Mouse (Mus musculus): ENCODE data around the gene Fbxo42.
A peak's percentile ranks its signal among the peaks of the same experiment; 100 is the strongest.

Fbxo42 gene

DNA sequence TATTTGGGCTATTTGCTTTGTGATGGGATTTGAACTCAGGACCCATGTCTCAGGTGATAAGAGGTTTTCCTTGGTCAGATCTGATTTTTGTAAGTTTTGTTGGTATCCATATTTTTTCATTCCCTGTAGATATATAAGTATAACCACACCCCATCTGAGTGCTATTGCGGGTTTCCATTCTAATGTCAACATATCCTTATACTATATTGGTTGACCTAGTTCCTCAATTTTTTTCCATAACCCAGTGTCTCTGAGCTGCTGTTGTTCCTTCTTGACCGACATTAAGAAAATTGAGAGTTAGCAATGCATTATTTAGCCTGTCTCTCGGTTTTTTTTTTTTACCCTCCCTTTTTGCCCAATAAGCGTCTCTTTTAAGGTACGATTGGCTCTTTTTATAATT is 75.0 kb downstream of the Fbxo42 start:
- DNase-seq, result no peak

GRCm38 (mm10) chr4:141228687-141229086 is 81.0 kb downstream of the Fbxo42 start:
- no peak for DNase-seq

DNA sequence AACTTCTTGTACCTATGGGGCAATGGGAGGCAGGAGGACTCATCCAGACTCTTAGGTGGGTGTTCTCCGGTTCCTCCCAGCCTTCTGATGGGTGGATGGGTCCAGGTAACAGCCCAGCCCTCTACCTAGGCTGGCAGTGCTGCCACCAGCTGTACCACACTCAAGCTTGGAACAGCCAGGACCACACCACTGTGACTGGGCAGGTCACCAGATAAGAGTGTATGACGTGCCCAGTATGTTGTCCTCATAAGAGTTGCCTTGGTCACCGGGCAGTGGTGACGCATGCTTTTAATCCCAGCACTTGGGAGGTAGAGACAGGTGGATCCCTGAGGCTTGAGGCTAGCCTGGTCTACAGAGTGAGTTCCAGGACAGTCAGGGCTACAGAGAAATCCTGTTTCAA is 85.5 kb downstream of the Fbxo42 start:
- DNase-seq, result no peak

DNA sequence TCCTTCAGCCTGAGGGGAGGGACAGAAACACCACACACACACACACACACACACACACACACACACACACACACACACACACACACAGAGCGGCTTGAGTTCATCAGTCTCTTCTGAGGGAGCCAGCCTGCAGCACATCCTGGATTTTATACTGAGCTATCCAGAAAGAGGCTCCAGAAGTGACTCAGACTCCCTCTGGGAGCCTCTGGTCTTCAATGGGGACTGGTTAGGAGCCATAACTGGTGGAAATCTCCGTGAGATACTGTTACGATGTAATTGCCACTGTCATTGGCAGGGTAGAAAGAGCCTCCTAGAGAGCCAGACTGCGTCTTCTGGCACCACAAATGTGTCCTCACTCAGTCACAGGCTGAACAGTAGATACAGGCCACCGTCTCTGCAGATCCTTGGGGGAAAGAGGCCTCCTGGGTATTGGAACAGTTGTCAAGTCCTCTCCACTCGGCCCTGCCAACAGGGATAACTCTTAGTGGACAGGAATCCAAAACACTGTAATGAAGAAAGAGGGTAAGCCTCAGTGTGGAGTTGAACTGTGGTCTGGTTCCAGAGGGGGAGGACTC is 87.9 kb downstream of the Fbxo42 start:
- no peak for DNase-seq

DNA sequence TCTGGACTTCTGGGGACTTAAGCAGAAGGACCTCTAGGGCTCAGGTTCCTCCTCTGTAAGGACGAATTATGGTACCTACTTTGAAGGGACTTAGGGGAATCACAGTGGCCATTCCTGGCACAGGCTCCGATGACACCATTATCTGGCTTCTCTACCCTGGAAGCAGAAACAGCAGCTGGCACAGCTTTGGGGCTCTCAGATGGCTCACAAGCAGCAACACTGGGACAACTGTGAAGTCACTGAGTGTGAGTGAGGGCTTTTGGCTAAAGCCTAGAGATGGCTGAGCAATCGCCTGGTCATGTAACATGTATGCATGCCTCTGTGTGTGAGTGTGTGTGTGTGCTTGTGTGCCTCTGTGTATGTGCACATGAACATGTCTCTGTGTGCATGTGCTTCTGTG is 89.1 kb downstream of the Fbxo42 start:
- no peak for DNase-seq

DNA sequence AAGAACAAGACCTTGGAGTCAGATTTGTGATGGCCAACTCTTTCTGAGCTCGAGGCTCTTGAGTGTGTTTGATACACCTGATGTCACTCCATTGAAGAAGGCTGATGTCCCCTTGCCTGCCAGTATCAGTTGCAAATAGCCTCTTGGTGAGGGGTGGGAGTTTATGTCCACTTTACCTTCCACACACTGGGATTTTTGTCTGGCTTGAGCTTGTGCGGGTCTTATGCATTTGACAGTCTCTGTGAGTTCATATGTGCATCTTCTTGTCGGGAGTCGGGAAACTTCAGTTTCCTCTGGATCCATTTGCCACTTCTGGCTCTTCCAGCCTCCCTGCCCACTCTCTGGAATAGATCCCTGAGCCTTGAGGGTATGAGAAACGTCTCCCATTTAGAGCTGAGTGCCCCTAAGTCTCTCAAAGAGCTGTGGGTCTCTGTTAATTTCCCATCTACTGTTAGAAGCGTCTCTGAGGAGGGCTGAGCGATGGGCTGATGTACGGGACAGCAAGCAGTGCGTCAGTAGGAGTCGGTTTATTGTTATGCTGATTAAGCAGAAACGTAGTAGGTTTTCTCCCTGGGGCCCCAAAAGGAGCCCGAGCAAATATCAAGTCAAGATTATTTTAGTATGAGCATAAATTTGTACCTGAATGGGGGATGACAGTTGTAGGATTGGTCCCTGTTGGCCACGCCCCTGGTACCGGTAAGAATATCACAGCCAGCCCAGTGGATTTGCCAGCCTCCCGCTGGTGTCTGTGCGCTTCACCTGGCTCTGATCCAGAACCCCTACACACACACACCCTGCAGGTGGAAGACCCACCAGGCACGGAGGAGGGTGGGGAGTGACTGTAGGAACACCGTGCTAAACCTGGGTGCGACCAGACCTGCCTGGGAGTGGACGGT is 91.0 kb downstream of the Fbxo42 start:
- no peak for DNase-seq

GRCm38 (mm10) chr4:141239388-141240125 is 91.8 kb downstream of the Fbxo42 start, which contains the start of gene Arhgef19:
Gene Arhgef19, plus strand, starts transcription at chr4:141239499.
- DNase-seq, result peak; percentile 92 to 96

DNA sequence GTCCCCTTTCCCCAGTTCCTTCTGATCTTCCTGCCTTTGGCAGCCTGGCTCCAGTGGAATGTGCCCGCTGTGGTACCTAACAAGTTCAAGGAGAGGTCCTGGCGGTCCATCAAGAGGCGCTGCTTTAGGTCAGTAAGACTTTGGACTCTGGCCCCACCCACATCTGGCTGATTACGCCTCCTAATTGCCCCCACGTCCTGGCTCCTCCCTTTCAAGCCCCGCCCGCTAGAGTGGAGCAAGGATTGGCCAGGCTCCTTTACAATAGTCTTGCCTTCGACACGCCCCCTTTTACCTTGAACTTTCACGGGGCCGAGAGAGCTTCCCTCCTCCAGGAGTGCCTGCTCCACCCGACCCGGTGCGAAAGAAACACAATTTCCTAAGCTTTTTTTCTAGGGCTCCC is 92.9 kb downstream of the Fbxo42 start:
- peak; percentile 65 to 78 for DNase-seq

DNA sequence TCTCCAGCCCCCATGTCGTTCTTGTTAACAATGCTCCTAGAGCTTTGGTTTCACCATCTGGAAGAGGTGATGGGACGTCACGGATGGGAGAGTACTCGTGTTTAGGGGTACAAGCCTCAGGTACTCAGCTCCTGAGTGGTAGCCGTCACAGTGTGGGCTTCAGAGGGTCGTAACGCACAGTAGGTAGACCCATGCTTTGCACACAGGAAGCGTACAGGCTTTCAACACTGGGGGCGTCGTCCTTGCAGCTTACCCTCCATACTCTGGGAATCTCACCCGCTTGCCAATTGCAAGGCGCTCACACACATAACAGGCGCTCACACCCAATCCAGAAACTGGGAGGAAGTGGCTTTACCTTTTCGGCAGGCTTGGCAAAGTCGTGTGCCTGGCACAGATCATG is 94.1 kb downstream of the Fbxo42 start:
- DNase-seq, result no peak

GRCm38 (mm10) chr4:141242651-141243241 is 95.0 kb downstream of the Fbxo42 start:
- DNase-seq, result peak; percentile 64 to 75

GRCm38 (mm10) chr4:141243636-141244035 is 95.9 kb downstream of the Fbxo42 start:
- DNase-seq, result no peak

- no peak for DNase-seq
Measured at GRCm38 (mm10) chr4:141244401-141244800, 96.7 kb downstream of the Fbxo42 start.

GRCm38 (mm10) chr4:141244931-141245425 is 97.3 kb downstream of the Fbxo42 start:
- peak; percentile 75 to 79 for DNase-seq

DNA sequence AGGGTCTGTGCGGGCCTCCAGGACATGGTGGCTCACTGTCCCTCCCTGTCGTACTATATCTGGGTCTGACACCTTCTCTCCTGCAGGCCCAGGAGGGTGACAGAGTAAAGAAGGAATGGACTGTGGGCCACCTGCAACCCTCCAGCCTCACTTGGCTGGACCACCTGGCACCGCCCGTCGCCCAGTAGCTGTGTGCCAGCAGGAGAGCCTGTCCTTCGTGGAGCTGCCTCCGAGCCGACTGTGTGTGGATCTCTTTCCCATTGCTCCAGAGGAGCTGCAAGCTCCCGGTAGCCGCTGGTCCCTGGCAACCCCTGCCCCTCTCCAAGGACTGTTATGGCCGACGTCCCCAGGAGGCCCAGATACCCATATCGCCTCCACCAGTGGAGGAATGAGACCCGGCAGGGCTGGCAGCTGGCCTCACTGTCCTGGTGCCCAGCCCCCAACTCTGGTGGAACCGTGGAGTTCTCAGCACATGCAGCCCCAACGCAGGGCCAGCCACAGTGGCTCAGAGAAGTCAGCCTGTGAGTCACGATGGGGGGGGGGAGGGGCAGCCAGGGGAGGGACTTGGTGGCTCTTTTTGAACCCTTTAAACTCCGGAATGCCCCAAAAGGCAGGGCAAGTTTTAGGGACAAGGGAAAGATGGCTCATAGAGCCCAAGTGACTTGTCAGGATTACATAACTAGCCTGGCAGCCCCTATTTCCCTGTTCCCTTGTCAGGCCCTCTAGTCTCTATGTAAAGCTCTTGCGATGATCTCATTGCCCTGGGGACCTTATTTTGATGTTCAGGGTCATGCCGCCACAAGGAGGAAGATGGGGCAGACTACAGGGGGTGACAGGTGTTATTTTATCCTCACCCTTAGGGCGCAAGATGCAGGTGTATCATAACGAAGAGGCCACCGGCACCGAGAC is 98.6 kb downstream of the Fbxo42 start:
- DNase-seq, result no peak

GRCm38 (mm10) chr4:141246998-141247350 is 99.3 kb downstream of the Fbxo42 start:
- peak in 1 of 2 experiments; percentile 38 for DNase-seq

DNA sequence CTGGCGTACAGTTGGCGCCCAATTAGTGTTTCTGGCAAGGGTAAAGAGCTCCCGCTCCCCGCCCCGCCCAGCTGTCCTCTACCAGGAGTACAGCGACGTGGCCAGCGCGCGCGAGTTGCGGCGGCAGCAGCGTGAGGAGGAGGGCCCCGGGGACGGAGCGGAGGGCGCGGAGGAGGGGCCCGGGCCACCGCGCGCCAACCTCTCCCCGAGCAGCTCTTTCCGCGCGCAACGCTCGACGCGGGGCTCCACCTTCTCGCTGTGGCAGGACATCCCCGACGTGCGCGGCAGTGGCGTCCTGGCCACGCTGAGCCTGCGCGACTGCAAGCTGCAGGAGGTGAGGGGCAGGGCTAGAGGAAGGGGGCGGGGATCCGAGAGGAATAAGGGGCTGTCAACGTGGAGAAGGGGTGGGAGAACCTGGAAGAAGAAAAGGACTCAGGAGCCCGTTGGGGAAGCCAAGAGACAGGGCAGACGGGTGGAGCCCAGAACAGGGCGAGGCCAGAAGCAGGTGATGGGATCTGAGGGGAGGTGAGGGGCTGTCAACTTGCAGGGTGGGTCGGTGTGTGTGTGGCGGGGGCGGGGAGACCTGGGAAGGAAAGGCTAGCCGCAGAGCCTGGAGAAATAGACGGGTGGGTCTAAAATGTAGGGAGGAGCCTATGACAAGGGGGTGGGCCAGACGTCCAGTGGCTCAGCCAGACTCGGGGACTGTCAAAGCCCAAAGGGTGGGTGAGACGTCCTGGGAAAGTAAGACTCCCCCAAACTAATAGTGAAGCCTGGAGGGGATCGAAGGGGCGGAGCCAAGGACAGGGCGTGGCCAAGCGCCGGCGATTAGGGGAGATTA is 100.3 kb downstream of the Fbxo42 start:
- DNase-seq, result peak; percentile 61 to 73

DNA sequence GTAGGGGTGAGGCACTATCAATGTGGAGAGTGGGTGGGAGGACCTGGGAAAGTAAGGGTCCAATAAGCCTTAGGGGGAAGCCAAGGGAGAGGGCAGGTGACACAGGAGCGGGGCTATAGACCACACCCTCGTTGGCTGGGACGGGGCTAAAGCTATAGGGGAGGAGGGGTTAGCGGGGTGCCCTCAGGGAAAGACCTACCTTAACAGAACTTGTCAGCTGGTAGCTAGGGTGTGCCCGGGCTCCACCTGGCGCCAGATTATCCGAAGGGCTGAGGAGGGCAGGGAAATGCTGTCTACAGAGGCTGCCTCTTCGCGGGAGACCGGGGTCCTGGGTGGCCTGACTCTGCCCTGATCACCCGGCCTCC is 100.9 kb downstream of the Fbxo42 start:
- DNase-seq, result peak in 1 of 2 experiments; percentile 47

DNA sequence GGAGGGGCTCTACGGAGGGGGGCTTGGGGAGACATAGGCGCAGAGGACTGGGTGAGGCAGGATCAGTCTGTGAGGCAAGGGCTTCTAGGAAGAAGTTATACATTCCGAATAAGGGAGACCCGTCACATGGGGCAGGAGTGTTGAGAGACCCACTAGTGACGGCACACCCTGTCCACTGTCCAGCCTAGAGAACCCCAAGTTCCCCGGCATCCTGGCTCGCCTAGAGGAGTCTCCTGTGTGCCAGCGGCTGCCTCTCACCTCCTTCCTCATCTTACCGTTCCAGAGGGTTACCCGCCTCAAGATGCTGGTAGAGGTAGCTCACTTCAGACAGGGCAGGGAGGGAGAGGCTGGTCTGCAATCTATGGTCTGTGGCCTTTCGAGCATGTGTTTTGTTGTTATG is 101.7 kb downstream of the Fbxo42 start:
- DNase-seq, result no peak

DNA sequence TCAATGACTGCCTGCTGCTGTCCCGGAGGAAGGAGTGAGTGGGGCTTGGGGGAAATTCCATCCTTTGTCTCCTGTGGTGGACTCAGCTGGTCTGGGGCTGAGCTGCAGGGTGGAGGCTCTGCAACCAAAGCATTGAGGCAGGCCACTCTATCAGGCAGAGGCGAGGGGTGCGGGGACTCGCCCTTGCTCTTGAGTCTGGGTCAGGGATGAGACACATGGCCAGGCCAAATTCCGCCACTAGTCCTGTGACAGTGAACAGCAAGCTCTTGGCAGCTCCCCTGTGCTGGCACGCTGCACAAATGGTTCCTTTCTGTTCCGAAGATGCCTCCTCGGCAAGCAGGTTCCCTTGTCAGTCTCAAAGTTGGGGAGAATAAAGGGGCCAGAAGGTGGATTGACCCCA is 103.4 kb downstream of the Fbxo42 start:
- no peak for DNase-seq

DNA sequence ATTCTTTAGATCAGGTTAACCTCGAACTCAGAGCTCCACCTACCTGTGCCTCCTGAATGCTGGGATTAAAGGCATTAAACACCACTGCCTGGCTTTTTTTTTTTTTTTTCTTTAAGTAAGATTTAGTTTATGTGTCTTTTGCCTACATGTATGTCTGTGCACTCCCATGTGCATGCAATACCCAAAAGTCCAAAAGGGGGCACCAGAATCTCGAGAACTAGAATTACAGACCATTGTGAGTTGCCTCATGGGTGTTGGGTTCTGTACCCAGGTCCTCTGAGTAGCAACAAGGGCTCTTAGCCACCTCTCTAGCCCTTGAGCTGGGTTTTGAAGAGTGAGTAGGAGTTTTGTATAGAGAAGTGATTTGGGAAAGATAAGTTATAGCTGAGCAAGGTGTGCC is 104.9 kb downstream of the Fbxo42 start:
- DNase-seq, result no peak
